ENCODE assay signal across 12 mouse cellular contexts in the genomic region with DNA sequence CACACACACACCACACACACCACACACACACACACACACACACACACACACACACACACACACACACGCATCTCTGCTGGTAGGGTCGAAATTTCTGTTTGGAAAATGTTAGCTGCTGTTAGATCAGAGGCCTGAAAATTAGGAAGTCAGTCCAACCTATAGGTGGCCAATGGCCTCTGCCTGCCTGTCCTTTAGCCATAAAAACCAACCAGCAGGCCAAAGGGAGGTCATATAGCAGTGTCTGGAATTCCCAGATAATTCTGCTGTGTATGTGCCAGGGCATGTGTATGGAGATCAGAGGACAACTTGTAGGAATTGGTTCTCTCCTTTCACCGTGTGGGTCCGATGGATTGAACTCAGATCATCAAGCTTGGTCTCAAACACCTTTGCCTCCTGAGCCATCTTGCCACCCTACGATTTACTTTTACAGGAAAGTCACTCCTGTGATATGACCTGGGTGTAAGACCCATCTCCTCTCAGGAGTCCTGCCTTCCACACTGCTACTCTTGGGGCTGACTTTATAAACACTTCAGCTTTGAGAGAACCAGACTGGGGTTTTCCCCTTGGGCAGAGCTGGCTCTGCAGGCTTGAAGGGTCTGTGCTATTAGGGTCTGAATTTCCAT. TPM values are rescaled to one million over a fixed set of nuclear protein-coding genes. Genes with fewer than 3 reads are reported as not detected.
DNase-seq lines count a peak whose midpoint lies in the region; ATAC-seq and TF ChIP-seq lines count a peak whose summit lies in the region.
"Had no signal": no experiment of that assay in that cellular context is flagged by ENCODE, and none has a peak within 500 bp of the region (broad histone marks: within the 10 kb centered on the region; RNA-seq: fewer than 3 reads in every experiment).

No protein-coding gene starts in this region.

- 85% methylated on average over 5 of the region's 5 CpGs for WGBS in forebrain, embryonic 12.5 days
- WGBS in forebrain, postnatal 0 days, result 94% methylated on average over 5 of the region's 5 CpGs
- WGBS in lung, embryonic 16.5 days, result 45% methylated on average over 5 of the region's 5 CpGs
- 49% methylated on average over 5 of the region's 5 CpGs for WGBS in embryonic facial prominence, embryonic 15.5 days
- 72% methylated on average over 5 of the region's 5 CpGs for WGBS in limb, embryonic 13.5 days

- peaks cover 26% of the 10 kb centered on the region for H3K4me1 ChIP-seq in forebrain, embryonic 12.5 days
- peaks cover 13% of the 10 kb centered on the region; the same call in 1 of the 2 replicates for H3K4me1 ChIP-seq in forebrain, postnatal 0 days (ENCODE audit: insufficient read depth)
- H3K4me1 ChIP-seq in lung, embryonic 16.5 days (replicated peaks; ENCODE audit: control insufficient read depth, insufficient read depth, low read length), result peaks cover 50% of the 10 kb centered on the region
- H3K4me1 ChIP-seq in embryonic facial prominence, embryonic 15.5 days, result peaks cover 25% of the 10 kb centered on the region
- peaks cover 59% of the 10 kb centered on the region for H3K4me1 ChIP-seq in limb, embryonic 13.5 days

- no peak overlapping the region for H3K4me2 ChIP-seq in forebrain, embryonic 12.5 days
- H3K4me2 ChIP-seq in forebrain, postnatal 0 days (ENCODE audit: low read depth), result no peak overlapping the region
- H3K4me2 ChIP-seq in lung, embryonic 16.5 days (ENCODE audit: low read depth, low read length), result no peak overlapping the region
- no peak overlapping the region for H3K4me2 ChIP-seq in embryonic facial prominence, embryonic 15.5 days (replicated peaks)
- H3K4me2 ChIP-seq in limb, embryonic 13.5 days (replicated peaks), result no peak overlapping the region

- peak overlapping the region; percentile 77; the same call in 1 of the 2 replicates for H3K27ac ChIP-seq in forebrain, embryonic 12.5 days
- no peak overlapping the region for H3K27ac ChIP-seq in forebrain, postnatal 0 days (ENCODE audit: low read depth, low read length)
- peak overlapping the region; percentile 93 for H3K27ac ChIP-seq in lung, embryonic 16.5 days (ENCODE audit: low read length)
- H3K27ac ChIP-seq in embryonic facial prominence, embryonic 15.5 days (replicated peaks), result peak overlapping the region; percentile 92
- peak overlapping the region; percentile 94 for H3K27ac ChIP-seq in limb, embryonic 13.5 days

- no peak for TF ChIP-seq CTCF in forebrain, postnatal 0 days (IDR thresholded peaks at IDR 0.05; ENCODE audit: low read depth)

- no peaks in the 10 kb centered on the region for H3K9me3 ChIP-seq in forebrain, embryonic 12.5 days
- H3K9me3 ChIP-seq in forebrain, postnatal 0 days (ENCODE audit: low read length), result no peaks in the 10 kb centered on the region
- no peaks in the 10 kb centered on the region for H3K9me3 ChIP-seq in lung, embryonic 16.5 days (ENCODE audit: control insufficient read depth, low read length)
- no peaks in the 10 kb centered on the region for H3K9me3 ChIP-seq in embryonic facial prominence, embryonic 15.5 days (replicated peaks)
- no peaks in the 10 kb centered on the region for H3K9me3 ChIP-seq in limb, embryonic 13.5 days

- ATAC-seq in forebrain, embryonic 12.5 days (ENCODE audit: low FRiP score), result no peak
- ATAC-seq in forebrain, postnatal 0 days, result no peak
- ATAC-seq in lung, embryonic 16.5 days (ENCODE audit: low read depth), result no peak
- no peak for ATAC-seq in embryonic facial prominence, embryonic 15.5 days (ENCODE audit: insufficient number of reproducible peaks, low FRiP score, low TSS enrichment, low read depth)
- no peak for ATAC-seq in limb, embryonic 13.5 days (ENCODE audit: low FRiP score, low read depth)
- ATAC-seq: CD4-positive, CD25-positive, alpha-beta regulatory T cell, adult 4 months had no signal

- H3K9ac ChIP-seq in forebrain, embryonic 12.5 days, result no peak overlapping the region
- no peak overlapping the region for H3K9ac ChIP-seq in forebrain, postnatal 0 days
- H3K9ac ChIP-seq in lung, embryonic 16.5 days (ENCODE audit: low read length), result 0 out of 2 replicates have a peak overlapping the region, but pooled peaks have one; percentile 5
- no peak overlapping the region for H3K9ac ChIP-seq in embryonic facial prominence, embryonic 15.5 days
- H3K9ac ChIP-seq in limb, embryonic 13.5 days, result no peak overlapping the region

- H3K27me3 ChIP-seq in forebrain, embryonic 12.5 days, result 0 out of 2 replicates have a peak, but pooled peaks cover 4% of the 10 kb centered on the region
- no peaks in the 10 kb centered on the region for H3K27me3 ChIP-seq in forebrain, postnatal 0 days (ENCODE audit: insufficient read depth, low read length)
- H3K27me3 ChIP-seq in lung, embryonic 16.5 days (ENCODE audit: control insufficient read depth, insufficient read depth, low read depth, low read length), result no peaks in the 10 kb centered on the region
- H3K27me3 ChIP-seq in embryonic facial prominence, embryonic 15.5 days, result no peaks in the 10 kb centered on the region
- no peaks in the 10 kb centered on the region for H3K27me3 ChIP-seq in limb, embryonic 13.5 days

- DNase-seq in forebrain, postnatal 0 days, result no peak
- DNase-seq in lung, postnatal 36 days, result no peak
- no peak for DNase-seq in frontal cortex, postnatal 10 days (ENCODE audit: low spot score in 2 of 2)
- no peak for DNase-seq in yolk sac, embryonic 10.5 days (ENCODE audit: low spot score)

- no peak overlapping the region for H3K4me3 ChIP-seq in forebrain, embryonic 12.5 days (replicated peaks)
- no peak overlapping the region for H3K4me3 ChIP-seq in forebrain, postnatal 0 days (ENCODE audit: low read depth, low read length)
- no peak overlapping the region for H3K4me3 ChIP-seq in lung, embryonic 16.5 days (ENCODE audit: low read length)
- H3K4me3 ChIP-seq in embryonic facial prominence, embryonic 15.5 days (replicated peaks), result no peak overlapping the region
- no peak overlapping the region for H3K4me3 ChIP-seq in limb, embryonic 13.5 days

- H3K36me3 ChIP-seq in forebrain, embryonic 12.5 days (replicated peaks), result no peaks in the 10 kb centered on the region
- no peaks in the 10 kb centered on the region for H3K36me3 ChIP-seq in forebrain, postnatal 0 days (ENCODE audit: insufficient read depth)
- H3K36me3 ChIP-seq in lung, embryonic 16.5 days (ENCODE audit: control insufficient read depth, insufficient read depth, low read length), result no peaks in the 10 kb centered on the region
- H3K36me3 ChIP-seq in embryonic facial prominence, embryonic 15.5 days, result no peaks in the 10 kb centered on the region
- no peaks in the 10 kb centered on the region for H3K36me3 ChIP-seq in limb, embryonic 13.5 days

RNA-seq across cellular contexts. Expression of a gene that starts 1.8 kb away (rescaled TPM):
- 5.4 and 6.3 TPM in 2 replicates for polyA plus RNA-seq in forebrain, embryonic 12.5 days (2016; fragmentation: Nextera tagmentation; extraction: Ambion mirVana)
- 5.7 and 7.9 TPM in 2 replicates for total RNA-seq in forebrain, postnatal 0 days (2014; rRNA removed)
- 5.5 and 6.4 TPM in 2 replicates for polyA plus RNA-seq in forebrain, postnatal 0 days (2015; fragmentation: Nextera tagmentation; extraction: Ambion mirVana)
- 110 and 118 TPM in 2 replicates for polyA plus RNA-seq in lung, embryonic 16.5 days (2015; fragmentation: Nextera tagmentation; extraction: Ambion mirVana)
- polyA plus RNA-seq in embryonic facial prominence, embryonic 15.5 days (2015; fragmentation: Nextera tagmentation; extraction: Ambion mirVana), result 49.3 and 58.9 TPM in 2 replicates
- 46.3 and 49.8 TPM in 2 replicates for polyA plus RNA-seq in limb, embryonic 13.5 days (2015; fragmentation: Nextera tagmentation; extraction: Ambion mirVana)

RNA-seq across cellular contexts. Expression of a gene that starts 17.2 kb away (rescaled TPM):
- polyA plus RNA-seq in forebrain, embryonic 12.5 days (2016; fragmentation: Nextera tagmentation; extraction: Ambion mirVana), result 1.3 TPM in 1 of 2 replicates, not detected in the other
- total RNA-seq in forebrain, postnatal 0 days (2014; rRNA removed), result 0.33 and 2.8 TPM in 2 replicates
- polyA plus RNA-seq in forebrain, postnatal 0 days (2015; fragmentation: Nextera tagmentation; extraction: Ambion mirVana), result 0.21 and 1.5 TPM in 2 replicates
- 17.6 and 61.1 TPM in 2 replicates for polyA plus RNA-seq in lung, embryonic 16.5 days (2015; fragmentation: Nextera tagmentation; extraction: Ambion mirVana)
- polyA plus RNA-seq in embryonic facial prominence, embryonic 15.5 days (2015; fragmentation: Nextera tagmentation; extraction: Ambion mirVana), result 169 and 228 TPM in 2 replicates
- 45.2 and 47.5 TPM in 2 replicates for polyA plus RNA-seq in limb, embryonic 13.5 days (2015; fragmentation: Nextera tagmentation; extraction: Ambion mirVana)
- polyA plus RNA-seq: CD4-positive, CD25-positive, alpha-beta regulatory T cell, adult 4 months had no signal

RNA-seq across cellular contexts. Expression of a gene that starts 24.1 kb away (rescaled TPM):
- not detected in 2 replicates for polyA plus RNA-seq in forebrain, embryonic 12.5 days (2016; fragmentation: Nextera tagmentation; extraction: Ambion mirVana)
- total RNA-seq in forebrain, postnatal 0 days (2014; rRNA removed), result not detected in 2 replicates
- not detected in 2 replicates for polyA plus RNA-seq in forebrain, postnatal 0 days (2015; fragmentation: Nextera tagmentation; extraction: Ambion mirVana)
- polyA plus RNA-seq in lung, embryonic 16.5 days (2015; fragmentation: Nextera tagmentation; extraction: Ambion mirVana), result 0.48 and 1.2 TPM in 2 replicates
- polyA plus RNA-seq in embryonic facial prominence, embryonic 15.5 days (2015; fragmentation: Nextera tagmentation; extraction: Ambion mirVana), result 3.9 and 4.5 TPM in 2 replicates
- 1.2 and 1.4 TPM in 2 replicates for polyA plus RNA-seq in limb, embryonic 13.5 days (2015; fragmentation: Nextera tagmentation; extraction: Ambion mirVana)
- total RNA-seq: heart, postnatal 14 days had no signal
- polyA plus RNA-seq: CD4-positive, CD25-positive, alpha-beta regulatory T cell, adult 4 months; cortical plate, adult 2 months had no signal

RNA-seq across cellular contexts. Expression of a gene that starts 39.8 kb away (rescaled TPM):
- 0.78 TPM in 1 of 2 replicates, not detected in the other for polyA plus RNA-seq in forebrain, embryonic 12.5 days (2016; fragmentation: Nextera tagmentation; extraction: Ambion mirVana)
- 1.2 and 1.6 TPM in 2 replicates for total RNA-seq in forebrain, postnatal 0 days (2014; rRNA removed)
- 1.2 and 1.4 TPM in 2 replicates for polyA plus RNA-seq in forebrain, postnatal 0 days (2015; fragmentation: Nextera tagmentation; extraction: Ambion mirVana)
- polyA plus RNA-seq in lung, embryonic 16.5 days (2015; fragmentation: Nextera tagmentation; extraction: Ambion mirVana), result 17.9 and 50.7 TPM in 2 replicates
- 167 and 228 TPM in 2 replicates for polyA plus RNA-seq in embryonic facial prominence, embryonic 15.5 days (2015; fragmentation: Nextera tagmentation; extraction: Ambion mirVana)
- 60.9 and 62.3 TPM in 2 replicates for polyA plus RNA-seq in limb, embryonic 13.5 days (2015; fragmentation: Nextera tagmentation; extraction: Ambion mirVana)
- total RNA-seq: left cerebral cortex, postnatal 14 days had no signal
